Mouse (Mus musculus) brain, adult 2 months (tissue): ENCODE results near the gene Cpxm2.
A peak's percentile ranks its signal among the peaks of the same experiment; 100 is the strongest.

Experiments used
- DNase-seq: peaks from one replicate; pipeline ENCODE4 v3.0.0; 2011; ENCODE audit warnings: low read depth, low spot score

Cpxm2 gene

GRCm38 (mm10) chr7:132154368-132154961 is at the start of gene Cpxm2:
TSS of gene Cpxm2 (minus strand) at chr7:132154739.
- no peak for DNase-seq

DNA sequence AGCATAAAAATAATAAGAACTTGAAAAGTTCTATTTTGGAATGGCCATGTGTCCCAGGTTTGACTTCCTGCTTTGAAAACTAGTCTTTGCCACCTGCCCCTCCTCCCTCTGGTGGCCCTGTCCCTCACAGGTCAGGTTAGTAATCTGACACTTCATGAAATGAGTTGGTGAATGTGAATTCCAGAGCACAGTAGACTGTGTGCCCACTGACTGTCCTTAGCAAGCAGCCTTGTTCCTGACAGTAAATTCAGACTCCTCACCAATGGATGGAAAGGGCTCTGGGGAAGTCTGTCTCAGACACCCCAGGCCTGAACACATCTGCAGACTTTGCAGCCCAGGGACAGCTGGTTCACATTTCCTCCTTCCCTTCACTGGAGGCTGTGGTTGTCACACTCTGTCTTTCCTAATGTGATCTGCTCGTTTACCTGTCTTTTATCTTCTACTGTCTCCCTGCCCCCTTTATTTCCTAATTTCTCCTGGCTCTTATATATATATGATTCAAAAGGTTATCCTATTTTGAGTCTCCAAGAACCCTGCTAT is 49.6 kb upstream of the Cpxm2 start:
- DNase-seq = no peak

- DNase-seq = no peak
Measured at GRCm38 (mm10) chr7:132199686-132200085, 45.1 kb upstream of the Cpxm2 start.

- DNase-seq = no peak
Measured at GRCm38 (mm10) chr7:132198806-132199205, 44.3 kb upstream of the Cpxm2 start.

- no peak for DNase-seq
Measured at GRCm38 (mm10) chr7:132197817-132198475, 43.4 kb upstream of the Cpxm2 start.

- DNase-seq = no peak
Measured at GRCm38 (mm10) chr7:132196581-132196980, 42.0 kb upstream of the Cpxm2 start.

GRCm38 (mm10) chr7:132193606-132194005 is 39.1 kb upstream of the Cpxm2 start:
- DNase-seq = peak; percentile 53

GRCm38 (mm10) chr7:132187456-132187855 is 32.9 kb upstream of the Cpxm2 start:
- no peak for DNase-seq

- DNase-seq = no peak
Measured at GRCm38 (mm10) chr7:132183892-132184404, 29.4 kb upstream of the Cpxm2 start.

GRCm38 (mm10) chr7:132181586-132182198 is 27.2 kb upstream of the Cpxm2 start:
- DNase-seq = no peak

DNA sequence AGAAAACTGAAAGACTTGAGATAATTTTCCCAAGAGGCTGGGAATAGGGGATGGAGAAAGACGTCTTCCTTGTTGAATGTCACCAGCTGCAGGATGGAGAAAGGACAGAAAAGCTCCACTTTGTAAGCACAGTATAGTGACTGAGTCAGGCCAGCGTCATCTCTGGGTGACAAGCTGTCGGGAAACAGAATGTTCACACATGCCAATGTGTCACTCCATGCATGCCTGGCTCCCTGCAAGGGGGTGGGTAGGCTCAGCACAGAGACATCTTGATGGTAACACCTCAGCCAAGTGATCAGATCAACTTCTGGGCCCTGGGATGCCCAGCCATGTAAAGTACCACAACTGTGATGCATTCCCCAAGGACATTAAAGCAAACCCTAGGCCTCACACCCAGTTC is 26.5 kb upstream of the Cpxm2 start:
- peak; percentile 31 for DNase-seq

GRCm38 (mm10) chr7:132179049-132179448 is 24.5 kb upstream of the Cpxm2 start:
- DNase-seq = no peak

DNA sequence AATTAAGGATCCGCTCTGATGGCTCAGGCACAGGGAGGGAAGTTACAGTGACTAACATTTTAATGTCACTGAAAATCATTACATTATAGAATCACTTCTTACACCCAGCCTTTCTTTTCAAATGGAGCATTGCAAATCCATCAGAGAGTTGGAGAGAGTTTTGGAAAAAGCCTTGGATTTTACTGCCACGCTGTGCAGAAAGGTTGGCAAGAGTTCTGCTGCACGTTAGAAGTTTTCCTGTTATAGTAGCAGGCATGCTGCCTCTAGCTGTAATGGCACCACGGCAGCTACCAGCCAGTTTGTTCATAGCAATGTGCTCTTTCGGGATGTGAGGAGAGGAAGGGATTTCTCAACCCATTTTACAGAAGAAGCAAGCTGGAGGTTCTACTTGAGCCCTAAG is 20.2 kb upstream of the Cpxm2 start:
- DNase-seq = peak; percentile 75

DNA sequence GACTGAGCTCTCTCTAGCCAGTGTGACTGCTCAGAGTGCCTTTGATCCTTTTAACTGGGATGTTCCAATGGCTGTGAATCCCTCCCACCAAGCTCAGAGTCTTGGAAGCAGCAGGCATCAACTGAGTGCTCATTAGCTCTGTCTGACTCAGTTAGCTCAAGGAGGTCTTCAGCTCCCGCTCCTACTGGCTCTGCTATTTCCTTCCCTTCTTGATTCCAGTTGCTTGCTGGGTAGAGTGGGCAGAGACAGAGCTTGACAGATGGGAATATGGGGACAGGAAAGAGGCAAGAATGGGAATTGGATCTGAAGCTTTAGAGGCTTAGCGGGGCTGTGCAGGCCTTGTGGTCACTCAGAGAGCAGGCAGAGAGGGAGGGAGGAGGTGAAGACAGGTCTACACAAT is 19.8 kb upstream of the Cpxm2 start:
- peak; percentile 75 for DNase-seq

GRCm38 (mm10) chr7:132172220-132172619 is 17.7 kb upstream of the Cpxm2 start:
- peak; percentile 74 for DNase-seq

- peak; percentile 54 for DNase-seq
Measured at GRCm38 (mm10) chr7:132171716-132172115, 17.2 kb upstream of the Cpxm2 start.

- DNase-seq = no peak
Measured at GRCm38 (mm10) chr7:132169419-132170169, 15.1 kb upstream of the Cpxm2 start.

- peak; percentile 54 for DNase-seq
Measured at GRCm38 (mm10) chr7:132167239-132167638, 12.7 kb upstream of the Cpxm2 start.

DNA sequence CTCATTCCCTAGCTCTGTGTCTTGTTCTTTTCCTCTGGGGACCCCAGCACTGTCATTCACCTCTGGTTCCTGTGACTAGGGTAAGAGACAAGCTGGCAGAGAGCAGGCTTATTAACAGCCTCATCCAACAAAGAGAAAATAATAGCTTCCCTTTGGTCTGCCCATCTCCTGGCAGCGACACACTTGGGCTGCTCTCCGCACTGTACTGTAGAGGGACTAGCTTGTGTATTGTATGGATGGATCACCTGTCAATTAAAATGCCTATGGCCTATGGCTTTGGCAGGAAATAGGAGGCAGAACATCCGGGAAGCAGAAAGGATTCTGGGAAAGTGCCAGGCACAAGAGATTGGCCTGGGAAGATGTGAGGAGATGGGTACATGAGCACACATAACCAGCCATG is 7.7 kb upstream of the Cpxm2 start:
- no peak for DNase-seq

GRCm38 (mm10) chr7:132158321-132159025 is 3.9 kb upstream of the Cpxm2 start:
- DNase-seq = peak; percentile 53

DNA sequence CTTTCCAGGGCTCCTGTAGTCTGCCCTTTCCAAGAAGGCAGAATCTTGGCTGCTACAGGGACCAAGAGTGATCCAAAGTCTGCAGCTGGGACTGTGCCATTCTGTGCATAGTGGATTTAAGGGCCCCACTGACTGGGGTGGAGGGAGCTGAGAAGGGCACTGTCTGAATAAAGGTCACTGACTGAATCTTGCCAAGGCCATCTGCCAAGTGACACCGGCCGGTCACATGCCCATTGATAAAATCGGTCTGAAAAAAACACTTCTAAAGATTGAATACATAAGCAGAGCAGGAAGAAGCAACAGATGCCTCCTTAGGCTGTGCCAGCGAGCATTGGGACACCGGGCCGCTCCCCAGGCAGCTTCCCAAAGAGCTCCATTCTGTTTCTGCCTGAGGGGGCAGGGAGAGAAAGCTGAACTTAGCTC is 803 bp downstream of the Cpxm2 start:
- DNase-seq = peak; percentile 73
